Mouse (Mus musculus): Measurements from ENCODE around the gene Kcna1. TPM values are rescaled to one million over a fixed set of nuclear protein-coding genes. Genes with fewer than 3 reads are reported as not detected.

Kcna1 gene
- polyA plus RNA-seq, 1 experiment from 2014 or later, result 4.9 TPM

- Histone ChIP-seq H3K9me3 (ENCODE audit: control insufficient read depth, low read length) (no peaks in the 10 kb centered on the region), H3K27me3 (replicated peaks; ENCODE audit: control insufficient read depth, insufficient read depth, low read length) (peaks cover 24% of the 10 kb centered on the region), H3K4me2 (ENCODE audit: low read length) (peak overlapping the region; percentile 99), H3K4me3 (replicated peaks; ENCODE audit: low read length) (peak overlapping the region; percentile 69), H3K4me1 (replicated peaks; ENCODE audit: control insufficient read depth, insufficient read depth, low read length) (peaks cover 30% of the 10 kb centered on the region), H3K27ac (ENCODE audit: low read length) (peak overlapping the region; percentile 5; the same call in 1 of the 2 replicates), H3K9ac (replicated peaks; ENCODE audit: low read depth, low read length) (peak overlapping the region; percentile 60), H3K36me3 (ENCODE audit: control insufficient read depth, insufficient read depth) (no peaks in the 10 kb centered on the region)
- peak; percentile 93 for ATAC-seq
- under 1% methylated on average over 27 of the region's 27 CpGs for WGBS
Observed at GRCm38 (mm10) chr6:126645644-126646358, 383 bp downstream of the Kcna1 start.

GRCm38 (mm10) chr6:126645044-126645541, 1.1 kb downstream of the Kcna1 start:
- Histone ChIP-seq H3K27me3 (replicated peaks; ENCODE audit: control insufficient read depth, insufficient read depth, low read length) (peaks cover 24% of the 10 kb centered on the region), H3K4me3 (replicated peaks; ENCODE audit: low read length) (peak overlapping the region; percentile 69), H3K4me1 (replicated peaks; ENCODE audit: control insufficient read depth, insufficient read depth, low read length) (peaks cover 30% of the 10 kb centered on the region), H3K9ac (replicated peaks; ENCODE audit: low read depth, low read length) (peak overlapping the region; percentile 60), H3K36me3 (ENCODE audit: control insufficient read depth, insufficient read depth) (no peaks in the 10 kb centered on the region), H3K4me2 (ENCODE audit: low read length) (peak overlapping the region; percentile 99), H3K27ac (ENCODE audit: low read length) (0 out of 2 replicates have a peak overlapping the region, but pooled peaks have one; percentile 14), H3K9me3 (ENCODE audit: control insufficient read depth, low read length) (no peaks in the 10 kb centered on the region)
- ATAC-seq, result peak; percentile 47
- under 1% methylated on average over 24 of the region's 24 CpGs for WGBS

- Histone ChIP-seq H3K4me1 (replicated peaks; ENCODE audit: control insufficient read depth, insufficient read depth, low read length) (peaks cover 30% of the 10 kb centered on the region), H3K27ac (ENCODE audit: low read length) (peak overlapping the region; percentile 23; the same call in 1 of the 2 replicates), H3K36me3 (ENCODE audit: control insufficient read depth, insufficient read depth) (no peaks in the 10 kb centered on the region), H3K4me3 (replicated peaks; ENCODE audit: low read length) (peak overlapping the region; percentile 69), H3K27me3 (replicated peaks; ENCODE audit: control insufficient read depth, insufficient read depth, low read length) (peaks cover 24% of the 10 kb centered on the region), H3K9me3 (ENCODE audit: control insufficient read depth, low read length) (no peaks in the 10 kb centered on the region), H3K9ac (replicated peaks; ENCODE audit: low read depth, low read length) (peak overlapping the region; percentile 60), H3K4me2 (ENCODE audit: low read length) (peak overlapping the region; percentile 99)
- under 1% methylated on average over 59 of the region's 66 CpGs for WGBS
- peak; percentile 24 for ATAC-seq
Observed at GRCm38 (mm10) chr6:126644181-126645043, 1.8 kb downstream of the Kcna1 start.

- ATAC-seq, result no peak
Observed at GRCm38 (mm10) chr6:126643341-126644055, 2.7 kb downstream of the Kcna1 start.

GRCm38 (mm10) chr6:126642856-126643321, 3.3 kb downstream of the Kcna1 start:
- under 1% methylated on average over 36 of the region's 36 CpGs for WGBS
- H3K27me3 ChIP-seq (replicated peaks; ENCODE audit: control insufficient read depth, insufficient read depth, low read length), result peaks cover 24% of the 10 kb centered on the region

More at GRCm38 (mm10) chr6:126643341-126644055, 2.7 kb downstream of the Kcna1 start:
- Histone ChIP-seq H3K9ac (replicated peaks; ENCODE audit: low read depth, low read length) (peak overlapping the region; percentile 60), H3K4me3 (replicated peaks; ENCODE audit: low read length) (peak overlapping the region; percentile 69), H3K36me3 (ENCODE audit: control insufficient read depth, insufficient read depth) (no peaks in the 10 kb centered on the region), H3K4me2 (ENCODE audit: low read length) (peak overlapping the region; percentile 99), H3K27ac (ENCODE audit: low read length) (no peak overlapping the region), H3K27me3 (replicated peaks; ENCODE audit: control insufficient read depth, insufficient read depth, low read length) (peaks cover 24% of the 10 kb centered on the region), H3K4me1 (replicated peaks; ENCODE audit: control insufficient read depth, insufficient read depth, low read length) (peaks cover 30% of the 10 kb centered on the region), H3K9me3 (ENCODE audit: control insufficient read depth, low read length) (no peaks in the 10 kb centered on the region)
- under 1% methylated on average over 25 of the region's 25 CpGs for WGBS

GRCm38 (mm10) chr6:126628451-126628850, 17.7 kb downstream of the Kcna1 start:
- H3K27ac ChIP-seq (ENCODE audit: low read length), result no peak overlapping the region
- WGBS, result 82% methylated on average over 7 of the region's 7 CpGs
- H3K4me1 ChIP-seq (replicated peaks; ENCODE audit: control insufficient read depth, insufficient read depth, low read length), result no peaks in the 10 kb centered on the region
- H3K4me3 ChIP-seq (replicated peaks; ENCODE audit: low read length), result no peak overlapping the region
- H3K36me3 ChIP-seq (ENCODE audit: control insufficient read depth, insufficient read depth), result no peaks in the 10 kb centered on the region
- H3K4me2 ChIP-seq (ENCODE audit: low read length), result no peak overlapping the region
- H3K9me3 ChIP-seq (ENCODE audit: control insufficient read depth, low read length), result no peaks in the 10 kb centered on the region
- no peak for ATAC-seq
- no peak overlapping the region for H3K9ac ChIP-seq (replicated peaks; ENCODE audit: low read depth, low read length)
- no peaks in the 10 kb centered on the region for H3K27me3 ChIP-seq (replicated peaks; ENCODE audit: control insufficient read depth, insufficient read depth, low read length)

More at GRCm38 (mm10) chr6:126642856-126643321, 3.3 kb downstream of the Kcna1 start:
- Histone ChIP-seq H3K9ac (replicated peaks; ENCODE audit: low read depth, low read length) (peak overlapping the region; percentile 15), H3K4me2 (ENCODE audit: low read length) (peak overlapping the region; percentile 99), H3K4me1 (replicated peaks; ENCODE audit: control insufficient read depth, insufficient read depth, low read length) (peaks cover 30% of the 10 kb centered on the region), H3K36me3 (ENCODE audit: control insufficient read depth, insufficient read depth) (no peaks in the 10 kb centered on the region), H3K9me3 (ENCODE audit: control insufficient read depth, low read length) (no peaks in the 10 kb centered on the region), H3K27ac (ENCODE audit: low read length) (no peak overlapping the region), H3K4me3 (replicated peaks; ENCODE audit: low read length) (peak overlapping the region; percentile 69)
- ATAC-seq, result no peak

- no peaks in the 10 kb centered on the region for H3K9me3 ChIP-seq (ENCODE audit: control insufficient read depth, low read length)
- H3K4me2 ChIP-seq (ENCODE audit: low read length), result no peak overlapping the region
- no peaks in the 10 kb centered on the region for H3K36me3 ChIP-seq (ENCODE audit: control insufficient read depth, insufficient read depth)
- no peak overlapping the region for H3K9ac ChIP-seq (replicated peaks; ENCODE audit: low read depth, low read length)
- H3K27ac ChIP-seq (ENCODE audit: low read length), result no peak overlapping the region
- no peak for ATAC-seq
- WGBS, result 61% methylated on average over 4 of the region's 4 CpGs
- no peaks in the 10 kb centered on the region for H3K27me3 ChIP-seq (replicated peaks; ENCODE audit: control insufficient read depth, insufficient read depth, low read length)
- no peaks in the 10 kb centered on the region for H3K4me1 ChIP-seq (replicated peaks; ENCODE audit: control insufficient read depth, insufficient read depth, low read length)
- no peak overlapping the region for H3K4me3 ChIP-seq (replicated peaks; ENCODE audit: low read length)
Observed at GRCm38 (mm10) chr6:126618455-126618854, 27.7 kb downstream of the Kcna1 start.

- ATAC-seq, result no peak
- no peak overlapping the region for H3K4me3 ChIP-seq (replicated peaks; ENCODE audit: low read length)
Observed at GRCm38 (mm10) chr6:126610746-126611145, 35.4 kb downstream of the Kcna1 start.

More at GRCm38 (mm10) chr6:126610746-126611145, 35.4 kb downstream of the Kcna1 start:
- H3K9ac ChIP-seq (replicated peaks; ENCODE audit: low read depth, low read length), result no peak overlapping the region
- no peak overlapping the region for H3K27ac ChIP-seq (ENCODE audit: low read length)
- no peaks in the 10 kb centered on the region for H3K36me3 ChIP-seq (ENCODE audit: control insufficient read depth, insufficient read depth)
- 56% methylated on average over 4 of the region's 4 CpGs for WGBS
- 0 out of 2 replicates have a peak, but pooled peaks cover 2% of the 10 kb centered on the region for H3K4me1 ChIP-seq (replicated peaks; ENCODE audit: control insufficient read depth, insufficient read depth, low read length)
- no peaks in the 10 kb centered on the region for H3K9me3 ChIP-seq (ENCODE audit: control insufficient read depth, low read length)
- no peak overlapping the region for H3K4me2 ChIP-seq (ENCODE audit: low read length)
- no peaks in the 10 kb centered on the region for H3K27me3 ChIP-seq (replicated peaks; ENCODE audit: control insufficient read depth, insufficient read depth, low read length)
